Mouse (Mus musculus) thymus, postnatal 25 days (tissue): ENCODE results near the gene Carmil1.

Source experiments
- DNase-seq: peaks from one replicate; pipeline ENCODE4 v3.0.0; 2022

The Carmil1 gene

DNA sequence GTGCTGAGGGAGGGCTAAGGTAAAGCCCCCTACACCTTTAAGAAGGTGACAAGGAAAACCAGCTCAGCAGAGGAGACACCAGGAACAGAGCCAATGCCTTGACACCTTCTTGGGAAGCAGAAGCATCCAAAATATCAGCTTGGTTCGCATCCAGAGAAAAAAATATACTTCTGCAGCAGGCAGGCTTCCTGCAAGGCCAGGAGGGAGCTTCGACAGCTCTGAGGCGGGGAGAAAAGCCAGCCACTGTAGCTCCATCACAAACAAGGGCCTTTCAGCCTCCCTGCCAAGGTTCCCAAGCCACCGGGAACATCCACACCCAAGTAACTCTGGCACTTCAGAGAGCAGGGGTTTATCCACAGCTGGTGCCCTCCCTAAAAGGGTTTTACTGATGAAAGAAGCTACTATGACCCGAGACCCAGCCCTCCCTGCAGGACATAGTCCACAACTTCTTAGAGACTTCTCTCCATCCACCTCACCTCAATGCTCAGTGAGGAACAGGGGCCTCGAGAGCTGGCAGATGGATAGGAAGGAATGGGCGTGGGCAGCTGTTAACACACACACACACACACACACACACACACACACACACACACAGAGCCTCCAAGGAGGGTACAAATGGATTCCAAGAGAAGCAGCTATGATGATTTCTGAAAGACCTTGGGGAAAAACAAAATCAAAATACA, 80.6 kb downstream of the Carmil1 start:
- no peak for DNase-seq

- no peak for DNase-seq
Observed at GRCm38 (mm10) chr13:24198396-24198924, 82.1 kb downstream of the Carmil1 start.

DNA sequence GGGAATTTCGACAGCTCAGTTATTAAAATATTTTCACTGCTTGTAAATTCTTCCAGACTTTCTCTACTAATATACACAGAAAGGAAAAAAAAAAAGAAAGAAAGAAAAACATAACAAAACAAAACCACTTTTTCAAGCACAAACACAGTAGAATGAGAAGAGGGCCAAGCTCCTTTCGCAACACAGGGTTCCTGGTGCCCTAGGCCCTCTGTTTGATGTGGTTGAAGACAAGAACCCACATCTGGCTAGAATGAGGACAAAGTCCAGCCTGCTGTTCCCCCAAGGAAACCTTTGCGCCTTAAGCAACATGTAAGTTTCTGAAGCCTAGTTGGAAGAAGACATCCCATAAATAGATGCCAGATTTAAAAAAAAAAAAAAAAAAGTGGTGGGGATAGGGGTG, 85.2 kb downstream of the Carmil1 start:
- DNase-seq = no peak

- peak; percentile 2 for DNase-seq
Observed at GRCm38 (mm10) chr13:24194018-24194417, 86.6 kb downstream of the Carmil1 start.

DNA sequence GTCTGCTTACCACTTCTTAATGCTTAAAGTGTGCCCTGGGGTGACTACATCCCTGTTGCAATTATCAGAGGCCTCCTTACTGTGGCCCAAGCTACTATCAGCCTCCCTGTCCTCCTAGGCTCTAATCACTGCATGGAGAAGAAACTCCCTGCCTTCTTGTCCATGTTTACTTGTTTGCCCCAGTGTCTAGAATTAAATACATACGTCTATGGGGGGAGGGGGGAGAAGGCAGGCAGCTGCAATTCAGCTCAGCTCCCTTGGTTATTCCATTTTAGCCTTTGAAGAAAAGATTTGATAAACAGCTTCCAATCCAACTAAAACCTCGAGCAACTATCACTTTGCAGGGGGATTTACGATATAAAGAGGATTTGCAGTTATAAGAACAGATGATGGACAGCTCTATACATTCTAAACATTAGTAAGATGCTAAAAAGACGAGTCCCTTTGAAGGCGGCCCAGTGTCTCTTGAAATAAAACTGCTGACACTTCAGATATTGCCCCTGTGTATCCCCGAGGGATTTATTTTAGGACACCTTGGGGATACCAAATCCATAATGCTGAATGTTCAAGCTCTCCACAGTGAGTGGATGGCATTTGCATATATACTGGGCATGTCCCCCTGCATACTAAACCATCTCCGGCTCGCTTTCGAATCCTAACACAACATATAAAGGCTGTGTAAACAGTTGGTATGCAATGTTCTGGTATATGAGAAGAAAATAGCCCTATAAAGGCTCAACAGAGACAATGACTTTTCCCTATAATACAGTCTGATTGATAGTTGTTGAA, 89.5 kb downstream of the Carmil1 start:
- DNase-seq = no peak

GRCm38 (mm10) chr13:24187026-24187425, 93.6 kb downstream of the Carmil1 start:
- no peak for DNase-seq

DNA sequence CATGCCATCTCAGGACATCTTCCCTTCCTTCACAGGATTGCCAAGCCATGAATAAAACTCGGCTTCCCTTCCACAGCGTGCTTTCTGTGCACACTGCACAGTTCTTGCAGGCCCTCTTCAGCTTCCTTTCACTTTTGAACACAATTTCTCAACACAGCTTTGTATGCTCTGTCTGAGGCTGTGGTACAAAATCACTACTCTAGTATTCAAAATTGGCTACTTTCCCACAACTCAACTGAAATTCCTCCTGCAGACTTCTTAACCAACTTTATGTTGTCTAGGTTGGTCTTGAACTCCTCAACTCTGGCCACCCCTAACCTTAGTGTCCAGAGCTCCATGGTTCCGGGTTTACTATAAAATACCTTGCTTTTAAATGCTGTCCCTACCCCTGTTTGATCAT, 95.0 kb downstream of the Carmil1 start:
- no peak for DNase-seq

GRCm38 (mm10) chr13:24182878-24183277, 97.7 kb downstream of the Carmil1 start:
- DNase-seq = no peak

GRCm38 (mm10) chr13:24179538-24179937, 101.1 kb downstream of the Carmil1 start:
- DNase-seq = no peak

- DNase-seq = no peak
Observed at GRCm38 (mm10) chr13:24177600-24177999, 103.0 kb downstream of the Carmil1 start.

DNA sequence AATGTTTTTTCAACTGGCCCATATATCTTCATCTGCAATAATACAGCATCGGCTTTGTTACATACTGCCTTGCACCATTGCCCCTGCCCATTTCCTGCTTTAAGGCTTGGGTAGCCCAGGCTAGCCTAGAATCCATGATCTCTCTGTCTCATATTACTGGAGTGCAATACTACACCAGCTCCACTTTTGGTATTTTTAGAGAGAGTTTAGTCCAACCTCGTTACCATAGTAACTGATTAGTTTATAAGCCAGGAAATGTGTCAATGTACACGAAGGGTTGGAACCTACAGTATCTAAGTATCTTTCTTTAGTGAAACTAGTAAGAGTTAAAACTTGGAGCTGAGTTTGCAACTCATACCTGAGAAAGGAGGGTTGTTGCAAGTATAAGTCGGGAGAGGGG, 103.8 kb downstream of the Carmil1 start:
- no peak for DNase-seq

- DNase-seq = no peak
Observed at GRCm38 (mm10) chr13:24169658-24170057, 110.9 kb downstream of the Carmil1 start.

- DNase-seq = no peak
Observed at GRCm38 (mm10) chr13:24163368-24163767, 117.2 kb downstream of the Carmil1 start.

GRCm38 (mm10) chr13:24161105-24161504, 119.5 kb downstream of the Carmil1 start:
- DNase-seq = no peak

DNA sequence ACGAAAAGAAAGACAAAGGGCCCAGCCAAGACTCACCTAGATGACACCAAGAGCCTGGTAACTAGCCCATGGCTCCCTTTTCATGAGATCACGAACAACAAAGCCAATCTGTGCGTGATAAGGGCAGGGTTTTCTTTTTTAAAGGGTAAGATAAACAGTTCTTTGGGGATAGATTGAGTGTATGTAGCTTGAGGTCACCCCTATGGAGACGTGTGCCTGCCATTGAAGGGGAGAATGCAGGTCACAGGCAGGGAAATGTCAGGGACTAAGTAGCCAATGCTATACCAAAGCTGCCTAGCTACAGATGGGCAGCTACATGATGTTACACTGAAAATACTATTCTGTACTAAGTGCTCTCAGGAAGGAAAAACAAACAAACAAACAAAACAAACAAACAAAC, 120.6 kb downstream of the Carmil1 start:
- no peak for DNase-seq

DNA sequence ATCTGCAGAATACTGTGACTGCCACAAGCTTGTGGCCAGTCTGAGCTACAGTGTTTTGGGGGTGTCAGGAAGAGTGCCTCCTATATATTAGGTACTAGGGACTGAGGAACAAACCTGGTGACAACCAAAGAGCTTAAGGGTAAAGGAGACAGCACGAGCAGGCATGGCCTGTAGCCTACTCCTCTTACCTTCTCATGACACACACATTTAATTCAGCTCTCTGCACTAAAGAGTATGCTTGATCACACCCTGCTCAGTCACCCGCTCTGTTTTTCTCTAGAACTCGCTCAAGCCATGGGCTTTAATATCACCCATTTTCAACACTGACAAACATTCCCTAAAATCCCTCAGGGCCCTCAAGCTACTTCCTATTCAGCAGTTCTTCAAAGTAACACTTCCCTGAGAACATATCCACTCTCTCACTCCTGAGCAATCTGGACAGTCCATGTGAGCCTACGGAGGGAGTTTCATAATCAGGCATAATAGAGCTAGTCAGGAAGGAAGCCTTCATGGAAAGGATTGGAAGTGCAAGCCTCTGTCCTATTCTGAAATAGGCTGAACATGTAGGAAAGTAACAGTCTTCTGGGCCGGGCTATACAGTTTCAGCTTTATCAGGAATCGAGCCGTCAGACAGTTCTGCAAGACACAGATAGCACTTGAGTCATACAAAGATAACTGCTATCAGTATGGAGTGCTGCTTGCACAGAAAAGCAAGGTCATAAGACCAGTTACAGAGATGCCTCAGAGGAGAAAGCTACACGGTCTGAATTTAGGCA, 121.2 kb downstream of the Carmil1 start:
- no peak for DNase-seq

DNA sequence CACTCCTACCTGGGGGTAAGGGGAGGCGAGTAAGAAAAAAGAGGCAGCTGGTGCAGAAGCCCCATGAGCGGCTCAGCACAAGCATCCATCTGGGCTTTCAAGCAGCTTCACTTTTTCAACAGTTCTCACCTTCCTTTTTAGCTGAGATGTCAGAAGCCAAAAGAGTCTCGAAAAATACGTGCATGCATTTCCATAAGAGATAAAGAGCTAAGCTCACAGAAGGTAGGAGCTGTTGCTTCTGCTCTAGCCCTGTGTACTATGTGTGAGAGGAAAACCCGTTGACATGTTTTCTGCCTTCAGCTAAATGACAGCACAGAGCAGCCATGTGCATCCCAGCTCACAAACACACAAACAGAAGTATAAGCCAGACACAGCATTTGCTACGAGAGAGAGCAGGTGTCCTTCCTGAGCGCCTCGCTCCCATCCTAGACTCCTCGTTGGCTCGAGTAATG, 123.0 kb downstream of the Carmil1 start:
- no peak for DNase-seq

DNA sequence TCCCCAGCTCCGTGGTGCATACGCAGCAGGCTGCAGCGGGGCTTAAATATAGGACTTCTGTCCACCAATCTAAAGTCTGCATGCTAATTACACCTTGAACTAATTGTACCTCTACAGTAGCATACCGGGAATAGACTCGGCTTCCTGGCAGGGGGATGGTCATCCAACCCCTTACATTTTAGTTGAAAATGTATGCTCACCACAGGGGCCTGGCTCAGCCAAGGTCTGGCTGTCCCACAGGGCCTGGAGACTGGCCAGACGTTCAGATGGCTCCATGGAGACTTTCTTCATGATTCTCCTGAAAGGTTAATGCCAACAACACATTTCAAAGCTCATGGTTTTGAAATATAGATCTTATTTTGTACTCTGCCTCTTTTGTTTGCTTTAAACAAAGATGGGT, 125.4 kb downstream of the Carmil1 start:
- DNase-seq = no peak

DNA sequence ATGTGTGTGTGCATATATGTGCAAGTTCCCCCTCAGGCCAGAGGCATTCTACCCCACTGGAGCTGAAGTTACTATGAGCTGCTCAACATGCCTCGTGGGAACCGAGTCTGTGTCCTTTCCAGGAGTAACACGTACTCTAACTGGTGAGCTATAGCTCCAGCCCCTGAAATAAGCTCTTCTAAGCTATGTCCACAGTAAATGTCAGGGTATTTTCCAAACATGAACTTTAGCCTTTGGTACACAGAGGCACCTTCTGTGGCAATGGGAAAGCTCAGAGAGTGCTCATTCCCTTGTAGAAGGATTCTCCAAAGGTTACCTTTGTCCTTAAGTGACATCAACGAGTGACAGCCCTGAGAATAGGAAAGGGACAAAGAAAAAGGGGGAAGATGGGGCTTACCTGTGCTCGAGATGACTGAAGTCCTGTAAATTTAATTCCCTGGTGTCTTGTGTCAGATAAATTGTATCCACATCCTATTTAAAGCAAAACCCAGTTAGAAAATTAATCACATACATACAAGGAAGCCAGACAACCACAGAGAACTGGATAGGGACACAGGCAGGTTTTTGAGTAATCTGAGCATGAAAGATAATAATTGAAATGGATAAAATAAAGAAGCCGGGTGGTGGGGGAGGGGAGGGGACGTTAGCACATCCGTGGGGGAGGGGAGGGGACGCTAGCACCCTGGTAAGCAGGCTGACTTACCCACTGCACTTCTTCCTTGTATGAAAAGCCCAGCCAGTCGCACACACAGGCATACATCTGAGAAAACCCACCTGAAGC, 126.1 kb downstream of the Carmil1 start:
- no peak for DNase-seq

DNA sequence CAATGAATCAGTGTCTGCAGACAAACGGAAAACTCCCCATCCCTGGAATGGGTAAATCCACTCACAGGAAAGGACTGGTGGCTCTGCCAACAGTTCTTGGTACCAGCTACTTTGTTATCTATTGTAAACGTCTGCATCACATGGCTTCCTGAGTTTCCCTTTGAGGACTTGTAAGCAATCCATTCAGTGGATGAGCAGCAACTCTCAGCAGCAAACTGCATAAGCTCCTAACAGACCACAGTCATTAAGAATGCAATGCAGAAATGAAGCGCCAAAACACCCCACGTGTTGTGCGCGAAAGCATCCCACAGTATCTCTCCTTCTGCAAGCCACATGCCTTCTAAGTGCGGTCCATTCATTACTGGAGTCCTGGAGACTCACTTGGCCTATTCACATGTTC, 128.0 kb downstream of the Carmil1 start:
- DNase-seq = no peak

- no peak for DNase-seq
Observed at GRCm38 (mm10) chr13:24151335-24151734, 129.3 kb downstream of the Carmil1 start.

DNA sequence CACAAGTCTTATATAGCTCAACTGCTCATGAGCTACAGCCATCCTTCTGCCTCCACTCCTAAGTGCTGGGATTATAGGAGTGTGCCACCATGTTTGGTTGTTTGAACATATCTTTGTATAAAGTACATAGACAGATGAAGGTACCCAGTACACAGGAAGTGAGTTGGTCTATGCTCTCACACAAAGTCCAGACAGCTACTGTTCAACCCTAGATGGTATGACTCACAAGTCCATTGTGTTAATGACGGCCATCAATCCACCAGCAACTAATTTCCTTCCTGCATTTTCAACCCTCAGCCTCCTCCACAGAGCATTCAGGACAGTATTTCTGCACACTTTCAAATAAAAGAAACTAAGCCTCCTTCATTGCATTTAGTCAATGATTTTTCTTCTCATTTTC, 132.0 kb downstream of the Carmil1 start:
- no peak for DNase-seq

- no peak for DNase-seq
Observed at GRCm38 (mm10) chr13:24147006-24147405, 133.6 kb downstream of the Carmil1 start.
